Mouse (Mus musculus) kidney, postnatal 0 days (tissue): ENCODE data around the gene Hist1h4c. TPM values are rescaled to one million over a fixed set of nuclear protein-coding genes. Genes with fewer than 3 reads are reported as not detected.
A peak's percentile ranks its signal among the peaks of the same experiment; 100 is the strongest.
"Not testable (repeated sequence)": the region's sequence is repeated elsewhere in the genome, so short reads cannot be mapped to it uniquely, and the experiment has no call there.

ENCODE experiments used
- ATAC-seq: fragments of 200-750 bp; cut with Nextera tagmentation; replicated peaks from 2 replicates; pipeline ENCODE4 v1.8.0; 2017; ENCODE audit warnings: low read depth, moderate number of reproducible peaks, moderate TSS enrichment, moderate library complexity; ENCODE audit not compliant: low FRiP score
- DNase-seq: peaks from one replicate; pipeline ENCODE4 v3.0.0-alpha.2; 2016; ENCODE audit warnings: low spot score
- H3K27ac ChIP-seq: fragments of 300-500 bp; sonication (generic); 2 replicates; pipeline ENCODE4 v1.5.1; 2014; ENCODE audit warnings: mild to moderate bottlenecking
- H3K27me3 ChIP-seq: fragments of 300-500 bp; sonication (generic); 2 replicates; pipeline ENCODE4 v1.6.1; 2014; ENCODE audit warnings: low read length, mixed read lengths; ENCODE audit not compliant: insufficient read depth
- H3K36me3 ChIP-seq: fragments of 300-500 bp; sonication (generic); 2 replicates; pipeline ENCODE4 v1.6.1; 2014; ENCODE audit warnings: low read length, mixed read lengths; ENCODE audit not compliant: insufficient read depth
- H3K4me1 ChIP-seq: fragments of 300-500 bp; sonication (generic); replicated peaks from 2 replicates; pipeline ENCODE4 v1.6.1; 2014; ENCODE audit warnings: antibody characterized with exemption, low read length, mixed read lengths; ENCODE audit not compliant: insufficient read depth
- H3K4me2 ChIP-seq: fragments of 300-500 bp; sonication (generic); 2 replicates; pipeline ENCODE4 v1.6.1; 2014; ENCODE audit warnings: mild to moderate bottlenecking, low read length, moderate library complexity, mixed read lengths
- H3K4me3 ChIP-seq: fragments of 300-500 bp; sonication (generic); replicated peaks from 2 replicates; pipeline ENCODE4 v1.5.1; 2014; ENCODE audit warnings: low read depth, low read length
- H3K9ac ChIP-seq: fragments of 300-500 bp; sonication (generic); 2 replicates; pipeline ENCODE4 v1.6.1; 2014; ENCODE audit warnings: low read depth, low read length
- H3K9me3 ChIP-seq: fragments of 300-500 bp; sonication (generic); replicated peaks from 2 replicates; pipeline ENCODE4 v1.6.1; 2016; ENCODE audit warnings: low read length, inconsistent platforms, mixed read lengths
- CTCF ChIP-seq: IDR thresholded peaks from 2 replicates; pipeline ENCODE4 v1.5.1; 2016; ENCODE audit warnings: antibody characterized with exemption, low read depth, mild to moderate bottlenecking, moderate library complexity
- WGBS: fragments of 180-500 bp; shearing (Covaris S2); extraction: QIAGEN DNeasy Blood & Tissue Kit; methylation state at CpG from one replicate; pipeline ENCODE4 v1.1.7; 2014; 5-methylcytosine and 5-hydroxymethylcytosine counted together
- polyA plus RNA-seq: library from polyadenylated mRNA; unstranded; fragments of >200 nt; fragmentation: Nextera tagmentation; extraction: Ambion mirVana; gene quantifications from 2 replicates; pipeline ENCODE4 v1.2.1, GENCODE M21; 2015

Hist1h4c gene
- 5.2 and 7.4 TPM in 2 replicates for polyA plus RNA-seq

DNA sequence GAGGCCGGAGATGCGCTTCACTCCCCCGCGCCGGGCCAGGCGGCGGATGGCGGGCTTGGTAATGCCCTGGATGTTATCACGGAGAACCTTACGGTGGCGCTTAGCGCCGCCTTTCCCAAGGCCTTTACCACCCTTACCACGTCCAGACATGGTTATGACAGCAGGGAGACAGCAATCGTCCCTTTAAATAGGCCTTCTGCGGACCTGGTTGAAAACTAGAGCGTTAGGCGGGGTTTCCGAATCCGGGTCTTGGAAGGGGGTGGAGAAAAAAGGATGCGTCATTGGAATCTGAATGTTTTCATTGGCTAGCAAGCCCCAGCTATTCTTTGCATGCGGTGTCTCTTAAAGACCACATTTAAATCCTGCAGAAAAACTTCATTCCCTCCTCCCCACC lies at the start of gene Hist1h4c:
Gene Hist1h4c, minus strand, starts transcription at position 155 of the 394 bp plus-strand sequence.
- H3K27ac ChIP-seq, result peak within 1 kb of the TSS; percentile 83
- H3K9ac ChIP-seq, result peak within 1 kb of the TSS; percentile 63
- H3K4me3 ChIP-seq, result peak within 1 kb of the TSS; percentile 41
- DNase-seq (peak; percentile 99), ATAC-seq (peak; percentile 92)
- peak within 1 kb of the TSS; percentile 57 for H3K4me2 ChIP-seq
- under 1% methylated on average over 22 of the region's 22 CpGs for WGBS
- H3K9me3 ChIP-seq, result no peaks in the 10 kb centered on the region
- no peaks in the 10 kb centered on the region for H3K27me3 ChIP-seq
- H3K36me3 ChIP-seq, result no peaks in the 10 kb centered on the region
- TF ChIP-seq CTCF, result peak; percentile 24; the same call in 1 of the 2 replicates
- no peaks in the 10 kb centered on the region for H3K4me1 ChIP-seq

DNA sequence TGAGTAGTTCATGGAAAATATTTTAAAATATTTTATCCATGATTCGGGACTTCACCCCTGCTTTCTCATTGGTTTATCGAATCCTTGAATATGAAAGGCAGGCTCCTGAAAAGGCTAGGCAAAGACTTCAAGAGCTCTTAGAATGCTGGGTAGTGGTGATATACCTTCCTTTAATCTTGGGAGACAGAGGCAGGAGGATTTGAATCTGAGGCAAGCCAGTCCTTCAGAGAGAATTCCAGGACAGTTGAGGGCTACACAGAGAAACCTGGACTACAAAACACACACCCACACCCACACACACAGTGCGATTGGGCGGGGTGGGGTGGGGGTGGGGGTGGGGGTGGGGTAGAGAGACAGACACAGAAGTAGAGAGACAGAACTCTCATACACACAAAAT lies 49.6 kb upstream of the Hist1h4c start:
- TF ChIP-seq CTCF, result no peak
- Histone ChIP-seq H3K9me3 (no peaks in the 10 kb centered on the region), H3K27ac (peak overlapping the region; percentile 55; the same call in 1 of the 2 replicates), H3K4me1 (peaks cover 11% of the 10 kb centered on the region), H3K4me2 (peak overlapping the region; percentile 19; the same call in 1 of the 2 replicates), H3K4me3 (no peak overlapping the region), H3K9ac (peak overlapping the region; percentile 18; the same call in 1 of the 2 replicates), H3K27me3 (no peaks in the 10 kb centered on the region), H3K36me3 (no peaks in the 10 kb centered on the region)
- no peak for DNase-seq
- 11% methylated on average over 4 of the region's 4 CpGs for WGBS
- no peak for ATAC-seq

DNA sequence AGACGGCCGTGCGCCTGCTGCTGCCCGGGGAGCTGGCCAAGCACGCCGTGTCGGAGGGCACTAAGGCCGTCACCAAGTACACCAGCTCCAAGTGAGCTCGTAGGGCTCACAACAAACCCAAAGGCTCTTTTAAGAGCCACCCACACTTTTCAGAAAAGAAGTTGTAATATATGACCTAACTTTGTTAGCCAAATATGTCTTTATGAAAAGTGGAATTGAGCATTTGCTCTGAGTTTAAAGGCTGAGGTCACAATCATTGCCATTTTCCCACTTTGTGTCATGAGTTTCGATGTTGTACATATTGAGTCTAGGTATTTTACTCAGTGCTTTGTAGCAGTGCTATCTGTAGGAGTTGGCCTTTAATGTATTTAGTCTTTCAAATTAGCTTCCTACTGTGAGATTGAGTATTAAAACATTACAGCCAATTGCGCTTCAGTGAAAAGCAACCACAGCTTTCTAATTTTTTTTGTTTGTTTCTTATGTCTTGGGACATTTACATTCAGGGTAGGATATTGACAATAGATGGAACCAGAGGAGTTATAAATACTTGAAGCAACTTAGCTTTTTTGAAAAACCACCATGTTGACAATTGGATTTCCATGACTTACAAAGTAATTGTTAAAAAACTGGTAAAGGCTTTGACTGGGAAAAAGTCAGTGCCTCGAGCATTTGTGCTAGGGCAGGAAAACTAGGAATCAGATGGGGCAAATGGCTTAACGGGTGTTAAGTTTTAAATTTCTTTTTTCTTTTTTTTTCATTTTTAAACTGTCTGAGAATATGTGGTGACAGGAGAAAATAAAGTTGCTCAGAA lies 49.0 kb upstream of the Hist1h4c start:
- Histone ChIP-seq H3K27ac (peak overlapping the region; percentile 96), H3K9me3 (no peaks in the 10 kb centered on the region), H3K4me3 (peak overlapping the region; percentile 32), H3K27me3 (no peaks in the 10 kb centered on the region), H3K4me2 (peak overlapping the region; percentile 60), H3K36me3 (no peaks in the 10 kb centered on the region), H3K4me1 (peaks cover 11% of the 10 kb centered on the region), H3K9ac (peak overlapping the region; percentile 49)
- TF ChIP-seq CTCF, result no peak
- DNase-seq (peak; percentile 39), ATAC-seq (peak; percentile 2; the same call in 1 of the 2 replicates)
- WGBS, result 4% methylated on average over 10 of the region's 13 CpGs

DNA sequence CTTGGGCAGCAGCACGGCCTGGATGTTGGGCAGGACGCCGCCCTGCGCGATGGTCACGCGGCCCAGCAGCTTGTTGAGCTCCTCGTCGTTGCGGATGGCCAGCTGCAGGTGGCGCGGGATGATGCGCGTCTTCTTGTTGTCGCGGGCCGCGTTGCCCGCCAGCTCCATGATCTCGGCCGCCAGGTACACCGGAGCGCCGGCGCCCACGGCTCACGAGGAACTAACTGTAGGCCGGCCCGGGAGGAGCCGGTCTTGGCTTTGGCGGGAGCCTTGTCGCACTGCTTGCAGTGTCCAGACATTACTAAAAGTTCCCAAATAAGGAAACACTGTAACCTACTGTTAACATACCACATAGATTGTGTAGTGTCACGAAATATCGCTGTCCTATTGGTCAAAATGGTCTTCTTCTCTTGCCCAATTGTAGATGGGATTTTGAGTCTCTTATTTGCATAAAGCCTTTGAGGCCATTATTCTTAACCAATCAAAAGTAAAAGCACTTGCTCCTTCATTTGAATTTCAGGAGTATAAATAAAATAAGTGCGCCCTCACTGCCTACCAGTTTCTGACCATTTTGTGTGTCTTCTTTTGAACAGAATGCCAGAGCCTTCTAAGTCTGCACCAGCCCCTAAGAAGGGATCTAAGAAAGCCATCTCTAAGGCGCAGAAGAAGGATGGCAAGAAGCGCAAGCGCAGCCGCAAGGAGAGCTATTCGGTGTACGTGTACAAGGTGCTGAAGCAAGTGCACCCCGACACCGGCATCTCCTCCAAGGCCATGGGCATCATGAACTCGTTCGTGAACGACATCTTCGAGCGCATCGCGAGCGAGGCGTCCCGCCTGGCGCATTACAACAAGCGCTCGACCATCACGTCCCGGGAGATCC lies 48.2 kb upstream of the Hist1h4c start, which contains the start of gene Hist1h2bb:
Gene Hist1h2bb, plus strand, starts transcription at position 534 of the 880 bp plus-strand sequence.
- H3K4me1 ChIP-seq, result peaks cover 11% of the 10 kb centered on the region
- DNase-seq (peak; percentile 99), ATAC-seq (peak; percentile 86)
- H3K27ac ChIP-seq, result peak within 1 kb of the TSS; percentile 96
- H3K4me2 ChIP-seq, result peak within 1 kb of the TSS; percentile 60
- H3K9ac ChIP-seq, result peak within 1 kb of the TSS; percentile 54
- not testable (repeated sequence) for H3K27me3 ChIP-seq, H3K9me3 ChIP-seq, H3K36me3 ChIP-seq
- 0 out of 2 replicates have a peak, but pooled peaks have one; percentile 4 for TF ChIP-seq CTCF
- WGBS, result 0% methylated on average over 37 of the region's 58 CpGs
- peak within 1 kb of the TSS; percentile 32 for H3K4me3 ChIP-seq

DNA sequence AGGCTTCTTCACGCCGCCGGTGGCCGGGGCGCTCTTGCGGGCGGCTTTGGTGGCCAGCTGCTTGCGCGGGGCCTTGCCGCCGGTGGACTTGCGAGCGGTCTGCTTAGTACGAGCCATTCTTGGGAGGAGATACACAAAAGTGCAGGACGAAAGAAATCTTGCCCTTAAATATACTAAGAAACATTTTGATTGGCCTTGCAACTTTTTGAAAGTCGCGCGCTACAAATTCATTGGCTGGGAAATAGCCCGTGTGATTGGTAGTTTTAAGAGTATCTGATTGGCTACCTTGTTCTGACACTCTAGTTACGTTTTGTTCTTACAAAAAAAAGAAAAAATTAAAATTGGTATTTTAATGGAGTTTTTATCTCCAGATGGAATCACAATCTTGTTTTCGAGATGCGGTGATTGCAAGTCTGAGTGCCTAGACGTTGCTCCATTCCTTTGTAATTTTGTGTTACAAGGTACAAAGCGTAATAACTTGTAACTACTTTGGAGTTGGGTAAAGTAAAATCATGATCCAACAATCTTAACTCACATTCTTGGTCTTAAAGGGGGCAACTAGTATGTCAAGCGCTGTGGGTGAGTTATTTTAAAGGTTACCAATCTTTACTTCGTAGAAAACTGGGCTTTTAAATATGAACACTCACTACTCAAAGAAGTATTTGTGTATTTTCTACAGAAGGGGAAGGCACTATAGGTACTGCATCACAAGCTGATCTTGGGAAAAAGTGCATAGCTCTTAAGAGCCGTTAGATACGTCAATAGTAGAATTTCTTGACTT lies 47.3 kb upstream of the Hist1h4c start, which contains the start of gene Hist1h3c:
Gene Hist1h3c, minus strand, starts transcription at position 222 of the 781 bp plus-strand sequence.
- Histone ChIP-seq H3K27me3 (no peaks in the 10 kb centered on the region), H3K4me3 (peak within 1 kb of the TSS; percentile 32), H3K36me3 (no peaks in the 10 kb centered on the region), H3K27ac (peak within 1 kb of the TSS; percentile 96), H3K4me2 (peak within 1 kb of the TSS; percentile 60), H3K9ac (peak within 1 kb of the TSS; percentile 54), H3K4me1 (peaks cover 11% of the 10 kb centered on the region), H3K9me3 (no peaks in the 10 kb centered on the region)
- ATAC-seq (peak; percentile 61), DNase-seq (peak; percentile 98)
- 1% methylated on average over 22 of the region's 28 CpGs for WGBS
- no peak for TF ChIP-seq CTCF
